26 mouse cellular contexts compared by ENCODE assay signal in genomic region chr2:25221331-25221772, GRCm38 (mm10). TPM values are rescaled to one million over a fixed set of nuclear protein-coding genes. Genes with fewer than 3 reads are reported as not detected.
DNase-seq lines count a peak whose midpoint lies in the region; TF ChIP-seq lines count a peak whose summit lies in the region.
"Had no signal": no experiment of that assay in that cellular context is flagged by ENCODE, and none has a peak within 500 bp of the region (broad histone marks: within the 10 kb centered on the region; RNA-seq: fewer than 3 reads in every experiment).

No protein-coding gene starts in this region.

- peak overlapping the region; percentile 72 for H3K4me3 ChIP-seq in testis, adult 2 months (ENCODE audit: control insufficient read depth, low read depth, low read length)
- H3K4me3 ChIP-seq in layer of hippocampus, adult 2 months, result no peak overlapping the region
- H3K4me3 ChIP-seq: midbrain, embryonic 12.5 days; neural tube, embryonic 13.5 days had no signal

- H3K27ac ChIP-seq in testis, adult 2 months (ENCODE audit: control insufficient read depth, insufficient read depth, low read depth, low read length), result no peak overlapping the region; the same call in 1 of the 2 replicates
- no peak overlapping the region for H3K27ac ChIP-seq in layer of hippocampus, adult 2 months
- H3K27ac ChIP-seq: hindbrain, embryonic 14.5 days; midbrain, embryonic 12.5 days; neural tube, embryonic 13.5 days had no signal

- TF ChIP-seq POLR2A in testis, adult 2 months (IDR thresholded peaks at IDR 0.05; ENCODE audit: control insufficient read depth, low read depth, low read length), result no peak

- peak; percentile 12 for DNase-seq in kidney, adult 9 months
- DNase-seq in kidney, postnatal 36 days, result no peak
- DNase-seq in testis, postnatal 10 days (ENCODE audit: low spot score), result no peak
- DNase-seq in R1 (ENCODE audit: low read depth, low spot score), result peak; percentile 46
- no peak for DNase-seq in urinary bladder, postnatal 4 days (ENCODE audit: low spot score in 2 of 2)
- no peak for DNase-seq in layer of hippocampus, adult 2 months (ENCODE audit: low spot score in 2 of 2)
- DNase-seq: adrenal gland, adult 8-10 months; cerebellum, adult 9-10 months; heart, postnatal 36 days; kidney, adult 8-10 months; lung, embryonic 14.5 days; right cerebral cortex, adult 18-20 months; thymus, adult 18-20 months had no signal

- no peak for TF ChIP-seq CTCF in testis, adult 2 months (IDR thresholded peaks at IDR 0.05; ENCODE audit: control insufficient read depth, insufficient read depth, insufficient replicate concordance, low read depth, low read length)
- no peak for TF ChIP-seq CTCF in layer of hippocampus, adult 2 months (conservative IDR thresholded peaks at IDR 0.05)

- peaks cover 2% of the 10 kb centered on the region; the same call in 1 of the 2 replicates for H3K4me1 ChIP-seq in testis, adult 2 months (ENCODE audit: control insufficient read depth, insufficient read depth, low read length)

- no peaks in the 10 kb centered on the region for H3K36me3 ChIP-seq in testis, adult 2 months (ENCODE audit: control insufficient read depth, insufficient read depth, low read length)

- no peaks in the 10 kb centered on the region for H3K27me3 ChIP-seq in testis, adult 2 months (ENCODE audit: control insufficient read depth, insufficient read depth, low read length)
- H3K27me3 ChIP-seq: midbrain, embryonic 12.5 days; neural tube, embryonic 13.5 days had no signal

RNA-seq across cellular contexts. Expression of gene Fam166a, which starts 2.8 kb away (rescaled TPM):
- 552 and 576 TPM in 2 replicates for polyA plus RNA-seq in testis, adult 2 months (2012; rRNA removed)
- total RNA-seq in layer of hippocampus, adult 2 months (2021), result not detected
- total RNA-seq: heart, postnatal 36 days; layer of hippocampus, postnatal 14 days had no signal
- polyA plus RNA-seq: embryonic facial prominence, embryonic 11.5 days; forebrain, embryonic 16.5 days; hindbrain, embryonic 14.5 days; large intestine, adult 2 months; limb, embryonic 11.5 days had no signal

RNA-seq across cellular contexts. Expression of gene Tubb4b, which starts 3.1 kb away (rescaled TPM):
- polyA plus RNA-seq in testis, adult 2 months (2012; rRNA removed), result 2,564 and 2,638 TPM in 2 replicates
- 100 to 1,000 TPM; 305 to 309 TPM for total RNA-seq in layer of hippocampus, adult 2 months (2021)

RNA-seq across cellular contexts. Expression of gene Stpg3, which starts 6.9 kb away (rescaled TPM):
- 244 and 247 TPM in 2 replicates for polyA plus RNA-seq in testis, adult 2 months (2012; rRNA removed)
- under 1 TPM in 1 of 2 experiments, not detected in 1; 0.33 TPM for total RNA-seq in layer of hippocampus, adult 2 months (2021)
- total RNA-seq: adrenal gland, adult 8-10 months; heart, postnatal 36 days; layer of hippocampus, postnatal 14 days had no signal
- polyA plus RNA-seq: cortical plate, adult 2 months; embryonic facial prominence, embryonic 11.5 days; forebrain, embryonic 16.5 days; heart, embryonic 14.5 days; hindbrain, embryonic 14.5 days; large intestine, adult 2 months; lung, embryonic 14.5 days; midbrain, embryonic 12.5 days; urinary bladder, adult 2 months had no signal

RNA-seq across cellular contexts. Expression of gene Nelfb, which starts 10.1 kb away (rescaled TPM):
- 20.7 and 24.9 TPM in 2 replicates for polyA plus RNA-seq in testis, adult 2 months (2012; rRNA removed)
- 10 to 100 TPM; 57.0 to 58.5 TPM for total RNA-seq in layer of hippocampus, adult 2 months (2021)

RNA-seq across cellular contexts. Expression of gene Slc34a3, which starts 12.8 kb away (rescaled TPM):
- 0.48 and 0.55 TPM in 2 replicates for polyA plus RNA-seq in testis, adult 2 months (2012; rRNA removed)
- total RNA-seq in layer of hippocampus, adult 2 months (2021), result not detected
- total RNA-seq: adrenal gland, adult 8-10 months; heart, postnatal 36 days; layer of hippocampus, postnatal 14 days had no signal
- polyA plus RNA-seq: embryonic facial prominence, embryonic 11.5 days; forebrain, embryonic 16.5 days; gonadal fat pad, adult 2 months; heart, embryonic 14.5 days; hindbrain, embryonic 14.5 days; limb, embryonic 11.5 days; lung, embryonic 14.5 days; midbrain, embryonic 12.5 days; neural tube, embryonic 13.5 days had no signal

Comparison
In these comparisons a context has a peak if more than half of its experiments do, and no peak if none do; other contexts are left out.
1. DNase-seq: peak in kidney, adult 9 months (single experiment) and R1 (single experiment); none in kidney, postnatal 36 days (0 of 2), testis, postnatal 10 days (single experiment), urinary bladder, postnatal 4 days (0 of 2) and layer of hippocampus, adult 2 months (0 of 2).